8 mouse cellular contexts compared by ENCODE assay signal in the genomic region with DNA sequence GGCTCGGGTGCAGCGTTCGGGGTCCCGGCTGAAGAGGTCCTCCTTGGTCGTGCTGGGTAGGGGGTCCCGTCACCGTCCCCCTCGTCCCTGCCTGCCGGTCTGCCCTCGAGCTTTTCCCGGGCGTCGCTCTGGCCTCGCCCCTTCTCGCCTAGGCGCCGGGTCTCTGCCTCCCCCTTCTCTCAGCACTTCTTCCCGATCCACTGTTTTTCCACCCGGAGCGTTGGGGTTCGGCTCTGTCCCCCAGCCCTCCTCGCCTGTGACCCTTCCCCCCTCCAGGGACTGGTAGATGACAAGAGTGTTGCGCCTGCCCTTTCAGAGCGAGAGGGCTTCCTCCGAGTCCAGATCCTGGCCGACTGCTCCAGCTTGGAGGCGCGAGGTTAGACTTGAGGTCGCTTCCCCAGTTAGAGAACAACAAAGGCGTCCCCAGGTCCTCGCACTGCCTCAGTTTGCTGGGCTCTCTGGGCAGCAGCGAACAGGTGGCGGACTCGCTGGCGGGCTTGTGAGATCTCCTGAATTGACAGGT. TPM values are rescaled to one million over a fixed set of nuclear protein-coding genes. Genes with fewer than 3 reads are reported as not detected.
DNase-seq lines count a peak whose midpoint lies in the region; ATAC-seq and TF ChIP-seq lines count a peak whose summit lies in the region.

No protein-coding gene starts in this region.

- ATAC-seq in forebrain, embryonic 16.5 days = peak; percentile 83
- ATAC-seq in limb, embryonic 15.5 days (ENCODE audit: insufficient number of reproducible peaks, low FRiP score, low TSS enrichment, low read depth) = no peak
- peak; percentile 32 for ATAC-seq in monocyte, adult 5-6 weeks (replicated peaks; ENCODE audit: insufficient number of reproducible peaks, low FRiP score, low TSS enrichment, poor library complexity, severe bottlenecking)
- ATAC-seq in frontal cortex, adult (ENCODE audit: low TSS enrichment) = no peak; the same call in 1 of the 2 replicates

- no peak for DNase-seq in gastrocnemius, adult 2 months
- no peak for DNase-seq in gastrocnemius, postnatal 36 days
- DNase-seq in thymus, postnatal 10 days (ENCODE audit: low spot score in 2 of 2) = peak; percentile 18 to 24
- DNase-seq in thymus, postnatal 4 days = no peak

- no peaks in the 10 kb centered on the region for H3K9me3 ChIP-seq in forebrain, embryonic 16.5 days (ENCODE audit: control insufficient read depth, low read length)
- H3K9me3 ChIP-seq in limb, embryonic 15.5 days = no peaks in the 10 kb centered on the region

- TF ChIP-seq CTCF in gastrocnemius, adult 2 months (IDR thresholded peaks at IDR 0.05) = no peak

- peak overlapping the region; percentile 96 for H3K27ac ChIP-seq in gastrocnemius, adult 2 months
- peak overlapping the region; percentile 86 for H3K27ac ChIP-seq in forebrain, embryonic 16.5 days (ENCODE audit: low read length)
- H3K27ac ChIP-seq in limb, embryonic 15.5 days = peak overlapping the region; percentile 85

- H3K36me3 ChIP-seq in forebrain, embryonic 16.5 days (ENCODE audit: control insufficient read depth, insufficient read depth) = 0 out of 2 replicates have a peak, but pooled peaks cover 2% of the 10 kb centered on the region
- 0 out of 2 replicates have a peak, but pooled peaks cover 4% of the 10 kb centered on the region for H3K36me3 ChIP-seq in limb, embryonic 15.5 days

- H3K4me1 ChIP-seq in forebrain, embryonic 16.5 days (replicated peaks; ENCODE audit: control insufficient read depth, insufficient read depth, low read length) = peaks cover 11% of the 10 kb centered on the region
- H3K4me1 ChIP-seq in limb, embryonic 15.5 days = peaks cover 10% of the 10 kb centered on the region

- H3K4me2 ChIP-seq in forebrain, embryonic 16.5 days (ENCODE audit: low read length) = peak overlapping the region; percentile 89
- H3K4me2 ChIP-seq in limb, embryonic 15.5 days = peak overlapping the region; percentile 84

- peak overlapping the region; percentile 91 for H3K9ac ChIP-seq in forebrain, embryonic 16.5 days (replicated peaks; ENCODE audit: low read depth, low read length)
- peak overlapping the region; percentile 79 for H3K9ac ChIP-seq in limb, embryonic 15.5 days

- H3K4me3 ChIP-seq in gastrocnemius, adult 2 months = peak overlapping the region; percentile 100
- peak overlapping the region; percentile 90 for H3K4me3 ChIP-seq in forebrain, embryonic 16.5 days (replicated peaks; ENCODE audit: low read length)
- peak overlapping the region; percentile 98 for H3K4me3 ChIP-seq in limb, embryonic 15.5 days

- no peaks in the 10 kb centered on the region for H3K27me3 ChIP-seq in forebrain, embryonic 16.5 days (replicated peaks; ENCODE audit: control insufficient read depth, insufficient read depth, low read length)
- H3K27me3 ChIP-seq in limb, embryonic 15.5 days = no peaks in the 10 kb centered on the region

- intact Hi-C loops in gastrocnemius, adult 2 months (cut with DNase I) = no loop called here
- intact Hi-C loops in gastrocnemius, postnatal 36 days (cut with DNase I) = no loop called here

- WGBS in forebrain, embryonic 16.5 days = under 1% methylated on average over 35 of the region's 35 CpGs
- WGBS in limb, embryonic 15.5 days = under 1% methylated on average over 35 of the region's 35 CpGs

RNA-seq across cellular contexts. Expression of gene Eya3, which starts 0.5 kb away (rescaled TPM):
- total RNA-seq in gastrocnemius, adult 2 months (2021) = 10 to 100 TPM; 11.2 to 15.5 TPM
- total RNA-seq in gastrocnemius, postnatal 36 days (2021) = 10 to 100 TPM; 10.4 to 12.7 TPM
- polyA plus RNA-seq in forebrain, embryonic 16.5 days (2015; fragmentation: Nextera tagmentation; extraction: Ambion mirVana) = 17.6 and 18.4 TPM in 2 replicates
- 25.2 and 25.5 TPM in 2 replicates for polyA plus RNA-seq in limb, embryonic 15.5 days (2015; fragmentation: Nextera tagmentation; extraction: Ambion mirVana)
- 8.7 to 25.5 TPM (median 18.8 TPM) in 3 replicates for total RNA-seq in monocyte, adult 5-6 weeks (2017)

Comparison
In these comparisons a context has a peak if more than half of its experiments do, and no peak if none do; other contexts are left out.
1. DNase-seq: peak in thymus, postnatal 10 days (2 of 2); none in gastrocnemius, adult 2 months (single experiment), gastrocnemius, postnatal 36 days (0 of 2) and thymus, postnatal 4 days (single experiment).
2. ATAC-seq: peak in forebrain, embryonic 16.5 days (single experiment) and monocyte, adult 5-6 weeks (single experiment); none in limb, embryonic 15.5 days (single experiment) and frontal cortex, adult (single experiment).
3. Peak in every context shown above with its lines, with median percentiles within 50 percentile points of each other: H3K27ac ChIP-seq and H3K4me3 ChIP-seq.